Mouse (Mus musculus) mouse embryonic stem cell (cell line): Measurements from ENCODE around the gene B3gnt3.

Source experiments
- in situ Hi-C, 2 experiments: fragments of 300-500 bp; cut with MboI; formaldehyde crosslinking; loops; 1 replicate in 1 of 2; 3 replicates in 1 of 2; pipeline ENCODE4 v1.14.3; 2019 to 2020; ENCODE audit warnings: low sequenced_read_pairs in 2 of 2, low pct_unique_long_range_greater_than_20kb in 1 of 2, mixed read lengths in 1 of 2; ENCODE audit not compliant: unreplicated experiment in 1 of 2

The B3gnt3 gene

GRCm38 (mm10) chr8:71686143-71686734, 15.3 kb downstream of the B3gnt3 start:
- in situ Hi-C loops: no loop called here

DNA sequence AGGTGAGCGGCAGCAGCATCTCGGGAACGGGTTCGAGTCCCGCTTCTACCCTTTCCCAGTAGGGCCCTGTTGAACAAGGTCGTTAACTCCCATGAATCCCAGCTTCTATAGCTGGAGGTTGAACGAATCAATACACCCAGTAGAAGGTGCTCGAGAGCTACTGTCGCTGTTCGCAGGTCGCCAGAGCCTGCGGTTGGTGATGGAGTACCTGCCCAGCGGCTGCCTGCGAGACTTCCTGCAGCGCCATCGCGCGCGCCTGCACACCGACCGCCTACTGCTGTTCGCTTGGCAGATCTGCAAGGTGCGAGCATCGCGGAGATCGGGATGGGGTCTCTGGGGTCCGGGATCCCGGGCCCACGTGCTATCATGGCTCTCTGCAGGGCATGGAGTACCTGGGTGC, 16.0 kb downstream of the B3gnt3 start:
- in situ Hi-C loops: no loop called here

- in situ Hi-C loops: no loop called here
Measured at GRCm38 (mm10) chr8:71684701-71685100, 16.9 kb downstream of the B3gnt3 start.

- in situ Hi-C loops: no loop called here
Measured at GRCm38 (mm10) chr8:71682832-71683231, 18.8 kb downstream of the B3gnt3 start.

DNA sequence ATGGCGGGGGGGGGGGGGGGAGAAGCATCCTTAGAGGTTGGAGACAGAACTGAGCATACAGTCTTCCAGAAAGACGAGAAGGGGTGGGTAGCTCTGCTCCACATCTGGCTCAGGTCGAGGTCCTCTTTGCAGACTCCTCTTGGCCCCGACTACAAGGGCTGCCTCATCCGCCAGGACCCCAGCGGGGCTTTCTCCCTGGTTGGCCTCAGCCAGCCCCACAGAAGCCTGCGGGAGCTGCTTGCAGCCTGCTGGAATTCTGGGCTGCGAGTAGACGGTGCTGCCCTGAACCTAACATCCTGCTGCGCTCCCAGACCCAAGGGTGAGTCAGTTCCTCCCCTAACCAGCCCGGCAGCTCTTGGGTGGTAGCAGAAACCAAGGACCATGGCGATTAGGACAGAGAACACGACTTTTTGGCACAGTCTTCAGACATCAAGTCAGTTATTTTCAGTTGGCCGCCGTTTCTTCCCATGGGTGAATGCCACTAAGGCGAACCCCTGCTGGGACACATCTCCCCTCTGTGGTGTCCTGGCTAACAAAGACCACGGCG, 20.1 kb downstream of the B3gnt3 start:
- in situ Hi-C loops: no loop called here

DNA sequence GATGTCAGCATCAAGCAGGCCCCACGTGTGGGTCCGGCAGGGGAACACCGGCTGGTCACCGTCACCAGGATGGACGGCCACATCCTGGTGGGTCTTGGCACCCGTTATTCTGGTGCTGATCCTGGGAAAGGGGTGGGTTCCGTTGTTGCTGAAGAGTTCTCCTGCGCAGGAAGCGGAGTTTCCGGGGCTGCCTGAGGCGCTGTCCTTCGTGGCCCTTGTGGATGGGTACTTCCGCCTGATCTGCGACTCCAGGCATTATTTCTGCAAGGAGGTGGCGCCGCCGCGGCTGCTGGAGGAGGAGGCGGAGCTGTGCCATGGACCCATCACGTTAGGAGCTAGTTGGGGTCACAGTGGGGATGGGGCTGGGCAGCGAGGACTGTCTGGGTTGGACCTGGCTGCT, 21.1 kb downstream of the B3gnt3 start:
- in situ Hi-C loops: no loop called here

DNA sequence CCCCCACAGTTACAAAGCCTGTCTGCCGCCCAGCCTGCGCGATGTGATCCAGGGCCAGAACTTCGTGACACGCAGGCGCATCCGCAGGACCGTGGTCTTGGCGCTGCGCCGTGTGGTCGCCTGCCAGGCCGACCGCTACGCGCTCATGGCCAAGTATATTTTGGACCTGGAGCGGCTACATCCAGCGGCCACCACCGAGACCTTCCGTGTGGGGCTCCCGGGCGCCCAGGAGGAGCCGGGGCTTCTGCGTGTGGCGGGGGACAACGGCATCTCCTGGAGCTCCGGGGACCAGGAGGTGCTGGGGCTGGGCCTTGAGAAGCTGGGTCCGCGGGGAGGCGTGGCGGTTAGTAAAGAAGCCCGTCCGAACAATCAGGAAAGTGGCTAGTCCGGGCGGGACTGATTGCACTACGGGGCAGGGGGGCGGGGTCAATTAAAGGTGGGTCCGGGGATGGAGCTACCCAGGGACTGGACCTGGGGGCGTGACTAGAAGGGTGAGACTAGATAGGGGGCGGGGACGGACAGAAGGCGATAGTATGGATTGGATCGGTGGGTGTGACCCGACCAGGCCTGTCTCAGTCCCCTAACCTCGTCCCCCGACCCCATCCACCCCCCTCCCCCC, 21.9 kb downstream of the B3gnt3 start:
- in situ Hi-C loops: no loop called here

DNA sequence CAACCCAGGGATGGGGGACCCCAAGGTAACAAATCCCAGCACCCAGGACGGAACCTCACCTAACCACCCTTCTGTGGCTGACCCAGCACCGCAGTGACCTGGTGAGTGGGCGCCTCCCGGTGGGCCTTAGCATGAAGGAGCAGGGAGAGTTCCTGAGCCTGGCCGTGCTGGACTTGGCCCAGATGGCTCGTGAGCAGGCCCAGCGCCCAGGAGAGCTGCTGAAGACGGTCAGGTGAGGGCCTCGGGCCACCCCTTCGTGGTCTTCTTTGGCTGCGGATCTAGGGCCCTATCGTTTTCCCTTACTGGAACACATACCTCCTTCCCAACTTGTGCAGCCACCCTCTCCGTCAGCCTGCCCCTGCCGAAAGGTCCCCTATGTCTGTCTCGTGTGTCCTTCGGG, 22.5 kb downstream of the B3gnt3 start:
- in situ Hi-C loops: no loop called here

- in situ Hi-C loops: no loop called here
Measured at GRCm38 (mm10) chr8:71678216-71678615, 23.4 kb downstream of the B3gnt3 start.

DNA sequence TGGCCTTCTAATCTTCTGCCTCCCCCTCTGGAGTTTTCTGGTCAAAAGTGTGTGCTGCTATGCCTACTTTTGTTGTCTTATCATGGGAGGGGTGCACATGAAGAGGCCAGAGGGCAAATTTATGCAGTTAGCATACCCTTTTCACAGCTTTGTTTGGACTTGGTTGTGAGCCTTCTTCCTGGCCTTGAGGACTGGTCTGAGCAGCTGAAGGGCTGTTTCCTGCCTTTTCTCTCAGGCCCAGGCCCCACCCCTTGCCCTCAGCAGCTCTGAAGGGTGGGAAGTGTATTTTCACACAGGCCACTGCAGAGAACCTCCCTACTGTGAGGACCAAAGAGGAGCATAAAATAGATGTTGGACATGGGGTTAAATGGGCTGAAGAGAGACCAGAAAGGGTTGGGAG, 24.0 kb downstream of the B3gnt3 start:
- in situ Hi-C loops: no loop called here

DNA sequence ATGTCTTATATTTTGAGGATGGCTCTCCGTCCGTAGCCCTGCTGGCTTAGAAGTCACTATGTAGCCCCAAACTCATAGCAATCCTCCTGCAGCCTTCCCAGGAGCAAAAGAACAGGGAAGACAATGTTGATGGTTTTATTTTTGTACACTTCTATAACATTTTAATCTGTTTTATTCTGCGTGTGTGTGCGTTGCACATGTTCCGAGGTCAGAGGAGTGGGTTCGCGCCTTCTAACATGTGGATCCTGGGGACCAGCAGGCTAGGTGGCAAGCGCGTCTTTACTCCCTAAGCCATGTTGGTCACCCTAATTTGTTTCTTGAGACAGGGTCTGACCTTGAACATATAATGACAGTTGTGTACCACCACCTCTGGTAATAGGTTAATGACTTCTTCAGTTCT, 24.8 kb downstream of the B3gnt3 start:
- in situ Hi-C loops: no loop called here

GRCm38 (mm10) chr8:71676020-71676741, 25.4 kb downstream of the B3gnt3 start, which contains the start of gene Jak3:
Gene Jak3 (plus strand): TSS chr8:71676296.
- in situ Hi-C loops: no loop called here

DNA sequence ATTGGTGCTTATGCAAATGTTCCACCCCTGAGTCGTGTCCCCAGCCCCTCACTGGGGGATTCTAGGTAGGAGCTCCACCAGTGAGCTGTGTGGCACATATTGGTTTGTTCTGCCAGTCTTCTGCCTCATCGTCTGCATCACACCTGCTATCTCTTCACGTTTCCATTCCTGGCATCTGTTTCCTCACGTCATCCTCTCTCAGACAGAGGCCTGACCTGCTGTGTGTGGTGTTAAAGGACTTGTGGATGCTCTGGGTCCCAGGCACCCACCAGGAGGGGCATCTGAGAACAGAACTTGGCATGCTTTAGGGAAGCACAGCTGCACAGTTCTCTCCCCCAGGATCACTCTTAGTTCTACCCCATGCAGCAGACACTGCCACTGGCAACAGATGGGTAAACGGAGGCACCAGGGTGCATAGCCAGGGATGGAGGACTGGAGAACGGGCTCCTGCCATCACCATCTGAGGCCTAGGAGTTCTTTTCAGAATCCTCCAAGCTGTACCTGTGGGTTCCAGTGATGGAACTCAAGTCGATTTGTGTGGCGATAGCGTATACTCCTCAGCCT, 26.1 kb downstream of the B3gnt3 start:
- in situ Hi-C loops: no loop called here

DNA sequence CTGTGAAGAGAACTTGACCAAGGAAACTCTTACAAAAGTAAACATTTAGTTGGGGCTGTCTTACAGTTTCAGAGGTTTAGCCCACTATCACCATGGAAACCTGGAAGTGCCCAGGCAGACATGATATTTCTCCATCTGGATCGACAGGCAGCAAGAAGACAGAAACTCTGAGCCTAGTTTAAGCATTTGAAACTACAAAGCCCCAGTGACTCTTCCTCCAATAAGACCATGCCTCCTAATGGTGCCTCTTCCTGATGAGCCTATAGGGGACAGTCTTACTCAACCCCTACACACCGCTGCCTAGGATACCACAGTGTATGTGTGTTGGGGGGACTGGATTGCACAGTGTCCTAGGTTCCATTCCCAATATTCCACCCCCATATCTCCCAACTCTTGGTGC, 27.5 kb downstream of the B3gnt3 start:
- in situ Hi-C loops: no loop called here

GRCm38 (mm10) chr8:71672168-71672735, 29.3 kb downstream of the B3gnt3 start:
- in situ Hi-C loops: no loop called here

DNA sequence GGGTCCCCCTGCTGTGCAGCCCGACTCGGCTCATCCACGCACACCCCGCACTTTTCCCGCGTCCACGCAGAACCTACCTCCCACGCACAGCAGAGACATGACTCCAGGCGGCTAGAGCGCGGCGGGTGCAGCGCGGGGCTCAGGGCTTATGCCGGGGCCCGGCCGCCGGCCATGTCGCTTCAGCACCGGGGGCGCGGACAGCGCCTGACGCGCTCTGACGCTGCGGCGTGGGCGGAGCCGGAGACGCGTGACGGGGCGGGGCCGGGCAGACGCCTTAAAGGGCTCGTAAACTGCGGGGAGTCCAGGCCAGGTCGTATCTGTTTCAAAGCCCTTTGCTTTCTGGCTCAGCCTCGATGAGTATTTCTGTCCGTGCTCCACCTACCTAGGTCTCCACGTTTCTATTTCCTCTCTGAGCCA, 30.0 kb downstream of the B3gnt3 start, which contains the start of gene Unc13a:
Gene Unc13a, minus strand, starts transcription at position 209 of the 417 bp plus-strand sequence.
- in situ Hi-C loops: no loop called here

DNA sequence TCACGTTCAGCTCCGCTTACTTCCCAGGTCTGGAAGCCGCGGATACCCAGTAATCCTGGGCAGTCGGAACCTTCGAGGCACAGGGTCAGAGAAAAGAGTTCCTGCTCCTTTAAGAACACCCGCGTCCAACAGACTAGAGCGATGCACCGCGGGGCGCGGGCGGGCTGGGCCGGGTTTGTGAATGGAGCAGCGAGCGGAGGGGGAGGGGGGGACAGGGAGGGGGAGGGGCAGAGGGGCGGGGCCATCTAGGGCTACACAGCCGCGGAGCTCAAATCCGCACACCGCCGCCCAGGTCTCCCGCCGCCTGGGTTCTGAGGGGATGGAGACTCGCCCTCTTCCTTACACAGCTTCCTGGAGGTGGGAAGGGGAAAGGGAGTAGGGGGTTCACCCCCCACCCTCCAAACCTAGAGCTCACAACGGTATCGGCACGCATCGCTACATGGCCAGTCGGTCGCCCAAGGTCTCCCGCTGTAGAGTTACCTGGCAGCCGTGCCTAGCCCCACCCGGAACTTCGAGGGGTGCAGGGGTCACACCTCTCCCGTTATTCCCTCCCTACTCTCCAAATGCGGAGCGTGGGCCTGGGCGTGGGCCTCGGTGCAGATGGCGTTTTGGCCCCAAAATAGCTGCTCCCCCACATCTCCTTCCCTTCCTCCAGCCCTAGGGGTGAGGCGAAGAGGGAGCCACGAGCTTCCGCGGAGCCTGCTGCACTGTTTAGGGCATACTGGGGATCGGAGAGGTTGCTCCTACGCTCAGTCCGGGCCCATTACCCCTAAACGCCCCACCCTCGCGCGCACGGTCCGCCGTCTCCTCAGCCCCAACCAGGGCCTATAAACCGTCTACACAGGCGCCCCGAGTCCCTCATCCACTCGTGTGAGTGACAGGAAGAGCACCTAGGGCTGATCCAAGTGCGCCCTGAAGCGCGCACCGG, 30.7 kb downstream of the B3gnt3 start:
- in situ Hi-C loops: no loop called here

GRCm38 (mm10) chr8:71670198-71670597, 31.4 kb downstream of the B3gnt3 start:
- in situ Hi-C loops: no loop called here
